Mouse (Mus musculus) left cerebral cortex, adult 18-20 months (tissue): ENCODE data around the gene Rab29. TPM values are rescaled to one million over a fixed set of nuclear protein-coding genes. Genes with fewer than 3 reads are reported as not detected.
A peak's percentile ranks its signal among the peaks of the same experiment; 100 is the strongest.
"Not testable (repeated sequence)": the region's sequence is repeated elsewhere in the genome, so short reads cannot be mapped to it uniquely, and the experiment has no call there.

Experiments
- DNase-seq, 2 experiments: peaks; one replicate each; pipeline ENCODE4 v3.0.0; 2021 to 2022; ENCODE audit warnings: low spot score in 2 of 2, mixed read lengths in 1 of 2
- total RNA-seq, 2 experiments: library from RNA; stranded (reverse); gene quantifications; 2 replicates each; pipeline ENCODE4 v1.2.3; 2021

Rab29 gene
- total RNA-seq, 2 experiments from 2014 or later = 5.0 to 7.5 TPM

- peak; percentile 64 to 69 for DNase-seq
These were observed 20.8 kb upstream of the Rab29 start for GRCm38 (mm10) chr1:131846255-131846654.

GRCm38 (mm10) chr1:131861811-131862210 lies 5.2 kb upstream of the Rab29 start:
- no peak for DNase-seq

- DNase-seq = no peak
These were observed 1.4 kb upstream of the Rab29 start for GRCm38 (mm10) chr1:131865596-131865995.

- DNase-seq = no peak
These were observed 572 bp upstream of the Rab29 start for GRCm38 (mm10) chr1:131866304-131866999.

- no peak for DNase-seq
These were observed 894 bp downstream of the Rab29 start for GRCm38 (mm10) chr1:131867946-131868290.

- DNase-seq = no peak
These were observed 2.5 kb downstream of the Rab29 start for GRCm38 (mm10) chr1:131869561-131869960.

GRCm38 (mm10) chr1:131872856-131873255 lies 5.8 kb downstream of the Rab29 start:
- DNase-seq = no peak

GRCm38 (mm10) chr1:131879816-131880215 lies 12.8 kb downstream of the Rab29 start:
- DNase-seq = no peak

- DNase-seq = no peak
These were observed 15.8 kb downstream of the Rab29 start for GRCm38 (mm10) chr1:131882787-131883186.

- no peak for DNase-seq
These were observed 19.1 kb downstream of the Rab29 start for GRCm38 (mm10) chr1:131886173-131886572.

- DNase-seq = no peak
These were observed 19.6 kb downstream of the Rab29 start for GRCm38 (mm10) chr1:131886641-131887040.

GRCm38 (mm10) chr1:131890043-131890658 lies 23.1 kb downstream of the Rab29 start:
- no peak for DNase-seq

- no peak for DNase-seq
These were observed 24.4 kb downstream of the Rab29 start for GRCm38 (mm10) chr1:131891436-131891835.

- DNase-seq = no peak
These were observed 35.7 kb downstream of the Rab29 start for GRCm38 (mm10) chr1:131902679-131903078.

GRCm38 (mm10) chr1:131903251-131903650 lies 36.2 kb downstream of the Rab29 start:
- no peak for DNase-seq

- no peak for DNase-seq
These were observed 38.5 kb downstream of the Rab29 start for GRCm38 (mm10) chr1:131905497-131905896.

GRCm38 (mm10) chr1:131908456-131908855 lies 41.4 kb downstream of the Rab29 start:
- no peak for DNase-seq

- DNase-seq = not testable (repeated sequence)
These were observed 42.2 kb downstream of the Rab29 start for GRCm38 (mm10) chr1:131909236-131909635.

GRCm38 (mm10) chr1:131910001-131910648 lies 43.1 kb downstream of the Rab29 start, which contains the start of gene Nucks1:
Nucks1 (plus strand) TSS chr1:131910534.
- peak; percentile 99 for DNase-seq

GRCm38 (mm10) chr1:131910674-131911558 lies 43.9 kb downstream of the Rab29 start:
- DNase-seq = peak; percentile 52 to 65

- no peak for DNase-seq
These were observed 50.6 kb downstream of the Rab29 start for GRCm38 (mm10) chr1:131917634-131918033.
